Mouse (Mus musculus) lung, adult 2 months (tissue): Measurements from ENCODE around the gene Tmem185a. TPM values are rescaled to one million over a fixed set of nuclear protein-coding genes. Genes with fewer than 3 reads are reported as not detected.
"Not testable (repeated sequence)": the region's sequence is repeated elsewhere in the genome, so short reads cannot be mapped to it uniquely, and the experiment has no call there.

Experiments
- DNase-seq: peaks from one replicate; pipeline ENCODE4 v3.0.0; 2022
- H3K4me1 ChIP-seq: fragments of 200-500 bp; 2 replicates; pipeline ENCODE4 v1.6.1; 2011; ENCODE audit warnings: low read length; ENCODE audit not compliant: control insufficient read depth, insufficient read depth
- H3K4me3 ChIP-seq: fragments of 200-500 bp; replicated peaks from 2 replicates; pipeline ENCODE3; 2011; ENCODE audit warnings: low read depth, mild to moderate bottlenecking, control low read depth, low read length; ENCODE audit errors: extremely low read depth
- CTCF ChIP-seq: fragments of 200-500 bp; IDR thresholded peaks from 2 replicates; pipeline ENCODE4 v1.5.1; 2011; ENCODE audit warnings: mild to moderate bottlenecking, low read length, control low read depth; ENCODE audit not compliant: insufficient read depth
- POLR2A ChIP-seq: fragments of 200-500 bp; IDR thresholded peaks from 2 replicates; pipeline ENCODE4 v1.6.1; 2011; ENCODE audit warnings: low read depth, mild to moderate bottlenecking, control low read depth, low read length, borderline replicate concordance; ENCODE audit errors: extremely low read depth
- WGBS: fragments of 180-500 bp; shearing (Covaris S2); methylation state at CpG from one replicate; pipeline ENCODE4 v1.1.7; 2018; 5-methylcytosine and 5-hydroxymethylcytosine counted together
- polyA plus RNA-seq: library from polyadenylated mRNA; depleted of rRNA; stranded (reverse); fragments of >200 nt; gene quantifications from 2 replicates; pipeline ENCODE4 v1.2.3, GENCODE M21; 2012; rRNA removed

Gene Tmem185a
- polyA plus RNA-seq, result 22.3 and 31.7 TPM in 2 replicates

DNA sequence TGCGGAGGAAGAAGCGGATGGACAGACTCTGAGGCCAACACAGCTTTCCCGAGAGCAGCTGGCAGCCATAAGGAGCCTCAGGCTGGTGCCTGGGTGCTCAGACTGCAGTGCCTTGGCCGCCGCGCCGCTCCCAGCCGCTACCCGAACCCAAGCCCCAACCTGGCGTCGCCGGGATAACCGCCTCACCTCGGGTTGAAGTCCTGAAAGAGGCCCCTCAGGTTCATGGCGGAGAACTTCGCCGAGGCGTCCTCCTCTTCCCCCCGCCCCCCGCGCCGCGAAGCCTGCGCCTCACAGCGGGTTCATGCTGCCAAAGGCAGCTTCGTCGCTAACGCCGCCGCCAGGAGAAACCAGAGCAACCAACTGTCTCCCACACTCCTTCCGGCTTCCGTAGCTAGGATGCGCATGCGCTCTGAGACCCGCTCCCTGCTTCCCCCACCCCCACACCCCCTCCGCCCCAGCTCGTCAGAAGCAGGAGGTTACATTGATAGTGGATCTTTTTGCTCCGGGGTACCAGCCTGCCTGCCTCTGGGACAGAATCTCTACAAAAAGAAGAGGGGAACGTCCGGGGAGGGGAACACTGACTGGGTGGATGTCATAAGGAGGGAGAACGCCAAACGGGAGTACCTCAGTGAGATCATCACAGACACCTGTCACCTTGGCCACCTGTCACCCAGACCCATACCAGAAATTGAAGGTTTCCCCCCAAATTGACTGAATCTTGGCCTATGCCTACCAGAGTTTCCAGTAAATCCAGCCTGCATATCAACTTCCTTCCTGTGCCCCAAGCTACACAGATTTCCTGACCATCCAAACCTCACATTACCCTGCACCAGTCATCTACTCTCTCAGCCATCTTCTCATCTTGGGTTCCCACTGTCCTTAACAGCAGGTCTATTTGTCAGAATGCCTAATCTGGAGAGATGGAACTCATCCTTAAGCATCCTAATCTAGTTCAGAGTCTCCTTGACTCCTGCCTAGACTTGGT lies at the start of gene Tmem185a:
Gene Tmem185a, minus strand, starts transcription at position 389 of the 985 bp plus-strand sequence.
- peak within 1 kb of the TSS; percentile 74 for H3K4me3 ChIP-seq
- WGBS, result 26% methylated on average over 42 of the region's 42 CpGs
- H3K4me1 ChIP-seq, result peaks cover 5% of the 10 kb centered on the region
- TF ChIP-seq POLR2A (peak; percentile 54; the same call in 1 of the 2 replicates), CTCF (no peak)
- peak; percentile 72 for DNase-seq

DNA sequence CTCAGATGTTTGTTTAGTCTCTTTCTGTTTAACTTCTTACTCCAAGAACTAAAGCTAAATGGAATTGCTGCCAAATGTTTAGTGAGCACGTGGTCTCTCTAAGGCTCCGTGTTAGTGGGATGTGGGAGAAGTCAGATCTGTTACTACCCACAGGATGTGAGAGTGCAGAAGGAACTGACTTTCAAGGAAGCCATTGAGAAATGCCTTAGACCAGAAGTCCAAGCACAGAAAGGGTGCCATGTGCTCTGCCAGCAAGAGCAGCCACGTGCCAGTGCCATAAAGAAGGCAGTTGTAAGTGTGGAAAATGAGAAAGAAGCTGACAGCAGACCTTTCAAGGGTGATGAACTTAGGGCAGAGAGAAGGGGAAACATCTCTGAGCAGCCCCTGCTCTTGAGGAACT lies 37.4 kb upstream of the Tmem185a start:
- H3K4me3 ChIP-seq, DNase-seq, H3K4me1 ChIP-seq: not testable (repeated sequence)
- whole genome bisulfite sequencing, result 52% methylated on average over 3 of the region's 3 CpGs

DNA sequence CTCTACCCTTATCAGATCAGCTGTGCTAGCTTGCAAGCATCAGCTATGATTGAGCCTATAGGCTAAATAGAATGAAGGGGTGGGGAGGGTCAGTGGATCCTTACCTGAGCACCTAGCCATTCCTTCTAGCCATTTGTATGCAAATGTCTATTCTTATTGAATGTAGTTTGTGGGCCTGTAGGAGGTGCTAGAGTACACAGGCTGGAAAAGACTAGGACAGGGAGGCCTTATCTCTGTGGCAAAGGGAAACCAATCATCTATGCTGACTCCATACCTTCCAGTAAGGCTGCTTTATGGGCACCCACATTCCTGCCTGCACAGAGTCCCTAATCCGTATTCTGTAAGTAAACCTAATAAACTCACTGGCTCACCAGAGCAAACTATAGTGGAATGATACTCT lies 10.3 kb upstream of the Tmem185a start:
- WGBS, result no CpG with 5 or more reads among the region's 1 CpGs
- not testable (repeated sequence) for H3K4me1 ChIP-seq, DNase-seq, H3K4me3 ChIP-seq

DNA sequence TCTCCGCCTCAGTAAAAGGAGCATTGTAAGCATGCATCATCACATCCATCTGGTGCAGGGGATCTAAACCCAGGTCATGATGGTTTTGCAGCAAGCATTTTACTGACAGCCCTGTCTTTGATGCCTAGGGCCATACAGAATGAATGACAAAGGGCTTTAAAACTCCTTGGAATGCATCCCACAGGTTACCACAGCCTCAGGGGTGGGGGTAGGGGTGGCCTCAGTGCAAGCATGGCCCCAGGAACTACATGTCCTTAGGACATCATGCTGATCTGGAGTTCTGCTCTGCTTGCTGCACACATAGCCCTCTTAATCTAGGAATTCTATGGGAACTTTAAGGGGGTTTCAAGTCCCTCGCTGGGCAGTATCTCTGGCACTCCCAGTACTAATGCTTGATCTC lies 5.2 kb upstream of the Tmem185a start:
- DNase-seq, result no peak
- 0 out of 2 replicates have a peak, but pooled peaks cover 2% of the 10 kb centered on the region for H3K4me1 ChIP-seq
- no peak overlapping the region for H3K4me3 ChIP-seq
- 69% methylated on average over 2 of the region's 2 CpGs for WGBS
- no peak for TF ChIP-seq POLR2A
- no peak for TF ChIP-seq CTCF

DNA sequence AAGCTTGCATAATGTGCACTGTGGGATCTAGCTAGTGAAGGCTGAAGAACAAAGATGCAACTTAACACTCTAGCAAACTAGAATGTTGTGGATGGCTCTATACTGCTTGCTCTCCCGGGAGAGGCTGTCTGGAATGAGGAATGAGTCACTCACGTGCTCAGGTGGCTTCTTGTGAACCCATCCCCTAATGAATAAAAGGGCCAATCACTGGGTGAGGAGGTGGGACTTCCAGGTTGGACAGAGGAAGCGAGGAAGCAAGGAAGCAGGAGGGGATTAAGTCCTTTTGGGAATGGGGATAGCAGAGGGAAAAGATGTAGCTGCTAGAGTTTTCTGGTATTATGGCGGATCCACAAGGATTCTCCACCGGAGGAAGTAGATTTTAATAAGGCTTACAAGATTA lies 1.7 kb upstream of the Tmem185a start:
- Histone ChIP-seq H3K4me1 (peaks cover 5% of the 10 kb centered on the region), H3K4me3 (no peak overlapping the region)
- TF ChIP-seq POLR2A (no peak), CTCF (no peak)
- WGBS, result 56% methylated on average over 5 of the region's 5 CpGs
- no peak for DNase-seq

DNA sequence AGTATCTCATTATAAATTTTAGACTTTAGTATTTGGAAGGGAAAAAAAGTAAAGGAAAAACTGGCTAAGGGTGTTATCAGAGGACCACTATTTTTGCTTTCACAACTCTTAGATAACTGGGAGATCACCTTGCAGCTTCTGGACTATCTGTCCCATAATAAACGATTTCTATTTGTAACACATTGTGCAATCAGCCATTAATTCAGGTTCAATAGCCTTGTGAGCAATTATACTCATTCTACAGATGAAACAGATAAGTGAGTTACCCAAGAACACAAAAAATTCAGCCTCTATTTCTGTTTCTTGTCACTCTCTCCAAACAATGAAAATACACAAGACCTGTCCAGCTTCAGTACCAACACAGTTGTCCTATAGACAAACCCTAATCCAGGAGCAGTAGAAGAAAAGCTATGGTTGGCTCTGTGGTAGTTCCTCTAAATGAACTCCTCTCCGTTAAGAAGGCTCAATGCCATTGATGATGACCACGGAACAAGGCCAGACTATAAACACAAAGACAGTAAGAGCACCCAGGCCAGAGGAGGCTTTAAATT lies 1.7 kb downstream of the Tmem185a start:
- TF ChIP-seq CTCF, result no peak
- TF ChIP-seq POLR2A, result no peak
- WGBS, result 73% methylated on average over 3 of the region's 3 CpGs
- H3K4me1 ChIP-seq, result peaks cover 5% of the 10 kb centered on the region
- no peak for DNase-seq
- no peak overlapping the region for H3K4me3 ChIP-seq

DNA sequence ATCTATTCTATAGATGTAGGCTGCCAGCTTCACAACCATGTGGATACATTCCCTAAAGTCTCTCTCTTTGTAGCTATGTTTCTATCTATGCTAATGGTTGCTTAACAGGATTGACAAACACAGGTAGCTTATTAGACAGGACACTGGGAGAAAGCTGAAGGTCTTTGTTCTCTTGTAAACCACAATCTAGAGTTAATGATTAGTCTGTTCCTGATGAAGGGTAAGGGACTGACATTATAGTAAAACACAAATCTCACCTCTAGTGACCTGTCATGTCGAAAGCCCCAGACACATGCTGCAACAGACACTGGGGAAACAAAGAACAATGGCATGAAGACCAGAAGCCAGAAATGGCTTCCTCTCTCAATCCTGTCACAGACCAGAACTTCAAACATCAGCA lies 10.1 kb downstream of the Tmem185a start:
- WGBS, result 67% methylated on average over 1 of the region's 1 CpGs
- no peak overlapping the region for H3K4me3 ChIP-seq
- H3K4me1 ChIP-seq, result no peaks in the 10 kb centered on the region
- TF ChIP-seq POLR2A, result no peak
- TF ChIP-seq CTCF, result no peak
- DNase-seq, result no peak

DNA sequence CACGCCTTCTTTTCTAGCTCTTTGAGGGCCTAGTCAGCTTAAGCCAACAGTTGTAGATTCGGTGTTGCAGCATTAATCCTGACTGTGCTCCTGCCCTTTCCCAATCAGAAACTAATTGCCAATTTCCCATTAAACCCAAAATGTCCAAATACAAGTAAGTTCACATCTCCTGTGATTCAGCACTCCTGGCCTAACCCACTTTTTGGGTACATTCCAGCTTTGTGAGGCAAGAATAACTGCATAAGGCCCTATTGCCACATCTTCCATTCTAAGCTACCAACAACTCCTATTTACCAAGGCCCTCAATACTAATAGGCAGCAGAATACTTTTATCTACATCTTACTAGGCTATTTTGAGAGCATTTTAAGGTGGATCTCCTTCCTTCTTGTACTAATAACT lies 11.5 kb downstream of the Tmem185a start:
- no peak for DNase-seq
- WGBS, result 75% methylated on average over 2 of the region's 2 CpGs
- TF ChIP-seq CTCF, result no peak
- no peak for TF ChIP-seq POLR2A
- H3K4me3 ChIP-seq, result no peak overlapping the region
- no peaks in the 10 kb centered on the region for H3K4me1 ChIP-seq

DNA sequence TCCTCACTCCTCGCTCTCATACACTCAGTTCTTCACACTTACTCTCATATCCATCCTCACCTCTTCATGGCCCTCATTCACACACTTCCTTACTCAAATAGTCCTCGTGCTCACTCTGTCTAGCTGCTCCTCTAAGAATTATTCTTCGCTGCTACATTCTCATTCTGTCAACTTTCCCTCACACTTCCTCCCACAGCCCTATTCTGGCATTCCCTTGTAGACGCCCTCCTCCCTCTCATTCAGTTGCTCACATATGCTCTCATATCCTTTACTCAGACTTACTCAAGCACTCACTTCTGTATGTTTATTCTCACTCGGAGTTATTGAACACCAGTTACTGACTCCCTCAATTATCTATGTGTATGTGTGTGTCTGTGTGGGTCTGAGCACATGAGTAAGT lies 13.4 kb downstream of the Tmem185a start:
- no peak overlapping the region for H3K4me3 ChIP-seq
- no peak for TF ChIP-seq POLR2A
- TF ChIP-seq CTCF, result no peak
- H3K4me1 ChIP-seq, result no peaks in the 10 kb centered on the region
- DNase-seq, result no peak
- WGBS, result 74% methylated on average over 5 of the region's 5 CpGs

DNA sequence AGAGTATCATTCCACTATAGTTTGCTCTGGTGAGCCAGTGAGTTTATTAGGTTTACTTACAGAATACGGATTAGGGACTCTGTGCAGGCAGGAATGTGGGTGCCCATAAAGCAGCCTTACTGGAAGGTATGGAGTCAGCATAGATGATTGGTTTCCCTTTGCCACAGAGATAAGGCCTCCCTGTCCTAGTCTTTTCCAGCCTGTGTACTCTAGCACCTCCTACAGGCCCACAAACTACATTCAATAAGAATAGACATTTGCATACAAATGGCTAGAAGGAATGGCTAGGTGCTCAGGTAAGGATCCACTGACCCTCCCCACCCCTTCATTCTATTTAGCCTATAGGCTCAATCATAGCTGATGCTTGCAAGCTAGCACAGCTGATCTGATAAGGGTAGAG lies 24.6 kb downstream of the Tmem185a start:
- WGBS, result no CpG with 5 or more reads among the region's 1 CpGs
- H3K4me3 ChIP-seq, H3K4me1 ChIP-seq, DNase-seq: not testable (repeated sequence)

DNA sequence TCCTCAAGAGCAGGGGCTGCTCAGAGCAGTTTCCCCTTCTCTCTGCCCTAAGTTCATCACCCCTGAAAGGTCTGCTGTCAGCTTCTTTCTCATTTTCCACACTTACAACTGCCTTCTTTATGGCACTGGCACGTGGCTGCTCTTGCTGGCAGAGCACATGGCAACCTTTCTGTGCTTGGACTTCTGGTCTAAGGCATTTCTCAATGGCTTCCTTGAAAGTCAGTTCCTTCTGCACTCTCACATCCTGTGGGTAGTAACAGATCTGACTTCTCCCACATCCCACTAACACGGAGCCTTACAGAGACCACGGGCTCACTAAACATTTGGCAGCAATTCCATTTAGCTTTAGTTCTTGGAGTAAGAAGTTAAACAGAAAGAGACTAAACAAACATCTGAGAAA lies 51.5 kb downstream of the Tmem185a start:
- not testable (repeated sequence) for DNase-seq, H3K4me1 ChIP-seq, H3K4me3 ChIP-seq
- WGBS, result 60% methylated on average over 3 of the region's 3 CpGs

Other genes with a start within 250 kb of the Tmem185a start
- gene Ids, start 112.1 kb downstream of the Tmem185a start, polyA plus RNA-seq, result 56.8 and 71.1 TPM in 2 replicates
- gene 1110012L19Rik, start 91.3 kb downstream of the Tmem185a start, polyA plus RNA-seq, result 4.6 and 7.1 TPM in 2 replicates